Mouse (Mus musculus) stomach, postnatal 0 days (tissue): ENCODE data around the gene Wdr63.
A peak's percentile ranks its signal among the peaks of the same experiment; 100 is the strongest.

ENCODE experiments used
- CTCF ChIP-seq: IDR thresholded peaks from 2 replicates; pipeline ENCODE4 v1.5.1; 2016; ENCODE audit warnings: antibody characterized with exemption, low read depth, mild to moderate bottlenecking, moderate library complexity
- EP300 ChIP-seq: optimal IDR thresholded peaks from 2 replicates; pipeline ENCODE3; 2016; ENCODE audit warnings: antibody characterized with exemption

DNA sequence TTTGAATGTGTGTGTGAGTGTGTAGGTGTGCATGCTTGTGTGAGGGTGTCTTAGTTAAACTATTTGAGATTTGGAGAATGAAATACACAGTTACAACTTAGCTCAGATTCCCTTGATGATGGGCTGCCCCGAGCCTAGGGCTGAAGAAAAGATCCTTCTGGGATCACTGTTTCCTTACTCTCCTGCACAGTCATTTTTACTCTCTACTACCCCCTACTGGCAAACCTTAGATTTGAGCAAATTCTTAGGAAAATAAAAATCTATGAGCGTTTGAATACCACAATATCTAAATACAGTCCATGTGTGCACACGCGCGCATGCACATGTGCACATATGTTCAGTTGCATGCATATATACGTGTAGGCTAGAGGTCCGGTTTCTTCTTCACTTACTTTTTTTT is 35.1 kb downstream of the Wdr63 start:
- TF ChIP-seq CTCF (peak; percentile 73), EP300 (no peak)
